Mouse (Mus musculus) fibroblast of lung, adult 2 months (primary cell): ENCODE data around the gene Rnf115.
"Not testable (repeated sequence)": the region's sequence is repeated elsewhere in the genome, so short reads cannot be mapped to it uniquely, and the experiment has no call there.

Source experiments
- DNase-seq: peaks from one replicate; pipeline ENCODE4 v3.0.0-alpha.2; 2011; ENCODE audit warnings: low read depth

The Rnf115 gene

GRCm38 (mm10) chr3:96707903-96708683, 19.4 kb upstream of the Rnf115 start, which contains the start of gene Nudt17:
Nudt17 (minus strand) TSS chr3:96708562.
- DNase-seq = no peak

GRCm38 (mm10) chr3:96708684-96709064, 18.8 kb upstream of the Rnf115 start:
- DNase-seq = no peak

- DNase-seq = no peak
Observed at GRCm38 (mm10) chr3:96714286-96714685, 13.2 kb upstream of the Rnf115 start.

GRCm38 (mm10) chr3:96715854-96716253, 11.6 kb upstream of the Rnf115 start:
- no peak for DNase-seq

GRCm38 (mm10) chr3:96719173-96719572, 8.3 kb upstream of the Rnf115 start:
- DNase-seq = no peak

- DNase-seq = no peak
Observed at GRCm38 (mm10) chr3:96727828-96728633, 567 bp downstream of the Rnf115 start.

- no peak for DNase-seq
Observed at GRCm38 (mm10) chr3:96728634-96729402, 1.4 kb downstream of the Rnf115 start.

- DNase-seq = no peak
Observed at GRCm38 (mm10) chr3:96729403-96729784, 1.9 kb downstream of the Rnf115 start.

GRCm38 (mm10) chr3:96730785-96731184, 3.3 kb downstream of the Rnf115 start:
- no peak for DNase-seq

- no peak for DNase-seq
Observed at GRCm38 (mm10) chr3:96733984-96734383, 6.5 kb downstream of the Rnf115 start.

GRCm38 (mm10) chr3:96735200-96735599, 7.7 kb downstream of the Rnf115 start:
- no peak for DNase-seq

- DNase-seq = no peak
Observed at GRCm38 (mm10) chr3:96737013-96737740, 9.7 kb downstream of the Rnf115 start.

- DNase-seq = no peak
Observed at GRCm38 (mm10) chr3:96737995-96738394, 10.5 kb downstream of the Rnf115 start.

- DNase-seq = not testable (repeated sequence)
Observed at GRCm38 (mm10) chr3:96740279-96740678, 12.8 kb downstream of the Rnf115 start.

- no peak for DNase-seq
Observed at GRCm38 (mm10) chr3:96744348-96744747, 16.9 kb downstream of the Rnf115 start.

GRCm38 (mm10) chr3:96746829-96747228, 19.4 kb downstream of the Rnf115 start:
- DNase-seq = no peak

GRCm38 (mm10) chr3:96755935-96756334, 28.5 kb downstream of the Rnf115 start:
- no peak for DNase-seq

GRCm38 (mm10) chr3:96757691-96758090, 30.2 kb downstream of the Rnf115 start:
- DNase-seq = no peak

- DNase-seq = peak; percentile 42
Observed at GRCm38 (mm10) chr3:96759695-96760094, 32.2 kb downstream of the Rnf115 start.

- no peak for DNase-seq
Observed at GRCm38 (mm10) chr3:96764528-96764927, 37.1 kb downstream of the Rnf115 start.

- DNase-seq = no peak
Observed at GRCm38 (mm10) chr3:96769971-96770370, 42.5 kb downstream of the Rnf115 start.

GRCm38 (mm10) chr3:96772949-96773348, 45.5 kb downstream of the Rnf115 start:
- DNase-seq = no peak
